Mouse (Mus musculus) brain, adult 2 months (tissue): ENCODE data around the gene St7.

Source experiments
- DNase-seq: peaks from one replicate; pipeline ENCODE4 v3.0.0; 2011; ENCODE audit warnings: low read depth, low spot score

The St7 gene

DNA sequence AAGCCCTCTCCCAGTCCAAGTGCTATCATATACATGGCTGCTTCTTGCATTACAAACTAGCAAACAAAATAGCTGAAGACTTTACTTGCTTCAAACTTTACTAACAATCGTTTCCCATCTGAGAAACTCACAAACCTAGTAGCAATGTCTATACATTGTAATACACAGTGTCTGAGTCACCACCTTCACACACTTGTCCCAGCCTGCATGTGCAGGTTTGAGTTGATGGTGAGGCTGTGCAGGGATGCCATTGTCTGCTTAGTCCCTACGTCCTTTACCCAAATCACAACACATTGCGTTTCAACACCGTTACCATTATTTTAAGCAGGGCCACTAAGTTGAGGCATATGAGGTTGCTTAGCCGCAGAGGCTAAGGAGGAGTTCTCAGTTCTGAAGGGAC lies 26.7 kb downstream of the St7 start:
- DNase-seq: no peak

DNA sequence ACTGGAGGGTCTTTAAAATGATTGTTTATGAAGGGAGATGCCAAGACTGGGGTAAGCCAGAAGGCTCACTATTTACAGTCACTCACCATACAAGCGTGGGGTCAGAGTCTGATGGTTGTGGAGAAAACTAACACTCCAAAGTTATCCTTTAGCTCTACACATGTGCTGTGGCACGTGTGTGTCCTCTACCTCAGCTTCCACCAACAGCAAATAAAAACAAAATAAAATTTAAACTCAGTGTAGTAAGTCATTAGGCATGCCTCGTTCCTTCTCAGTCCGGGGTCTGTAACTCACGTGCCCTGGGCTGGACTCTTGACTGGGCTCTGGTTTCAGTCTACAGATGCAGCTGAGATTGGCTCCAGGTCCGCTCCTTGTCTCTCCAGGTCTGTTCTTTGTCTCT lies 27.3 kb downstream of the St7 start:
- no peak for DNase-seq

GRCm38 (mm10) chr6:17721706-17722105 lies 29.0 kb downstream of the St7 start:
- DNase-seq: no peak

- peak; percentile 88 for DNase-seq
Measured at GRCm38 (mm10) chr6:17725841-17726460, 33.2 kb downstream of the St7 start.

- DNase-seq: no peak
Measured at GRCm38 (mm10) chr6:17727241-17727640, 34.5 kb downstream of the St7 start.

- no peak for DNase-seq
Measured at GRCm38 (mm10) chr6:17727891-17728790, 35.4 kb downstream of the St7 start.

DNA sequence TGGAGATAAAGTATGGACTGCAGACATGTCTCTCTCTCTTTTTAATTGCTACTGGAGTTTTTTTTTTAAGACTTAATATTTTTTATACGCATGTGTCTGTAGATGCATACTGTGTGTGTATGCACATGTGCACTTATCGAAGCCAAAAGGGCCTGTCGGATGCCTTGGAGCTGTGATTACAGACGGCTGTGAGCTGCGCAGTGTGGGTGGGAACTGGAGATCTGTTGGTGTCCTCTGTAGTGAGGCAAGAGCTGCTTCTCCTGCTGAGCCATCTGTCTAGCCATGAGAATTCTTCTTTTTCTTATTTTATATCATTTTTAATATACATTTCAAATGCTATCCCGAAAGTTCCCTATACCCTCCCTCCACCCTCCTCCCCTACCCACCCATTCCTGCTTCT lies 37.4 kb downstream of the St7 start:
- peak; percentile 85 for DNase-seq

DNA sequence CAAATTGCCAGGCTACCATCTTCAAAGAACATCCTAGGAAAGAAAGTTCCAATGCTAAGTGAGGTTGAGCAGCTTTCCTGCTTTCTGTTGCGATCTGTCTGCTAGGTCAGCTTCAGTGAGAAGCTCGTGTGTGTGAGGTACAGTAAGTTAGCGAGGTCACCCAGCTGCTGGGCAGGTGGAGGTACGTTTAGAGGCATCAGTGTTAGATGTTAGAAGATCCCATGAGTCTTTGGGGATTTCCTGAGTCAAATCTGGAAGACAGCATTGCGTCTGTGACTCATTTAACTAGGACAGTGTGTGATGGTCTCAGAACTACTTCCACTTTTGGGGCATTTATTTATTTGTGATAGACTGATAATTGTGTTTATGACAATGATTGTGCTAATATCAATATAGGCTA lies 39.0 kb downstream of the St7 start:
- DNase-seq: no peak

GRCm38 (mm10) chr6:17733951-17734411 lies 41.2 kb downstream of the St7 start:
- no peak for DNase-seq

- no peak for DNase-seq
Measured at GRCm38 (mm10) chr6:17737262-17737948, 44.7 kb downstream of the St7 start.

DNA sequence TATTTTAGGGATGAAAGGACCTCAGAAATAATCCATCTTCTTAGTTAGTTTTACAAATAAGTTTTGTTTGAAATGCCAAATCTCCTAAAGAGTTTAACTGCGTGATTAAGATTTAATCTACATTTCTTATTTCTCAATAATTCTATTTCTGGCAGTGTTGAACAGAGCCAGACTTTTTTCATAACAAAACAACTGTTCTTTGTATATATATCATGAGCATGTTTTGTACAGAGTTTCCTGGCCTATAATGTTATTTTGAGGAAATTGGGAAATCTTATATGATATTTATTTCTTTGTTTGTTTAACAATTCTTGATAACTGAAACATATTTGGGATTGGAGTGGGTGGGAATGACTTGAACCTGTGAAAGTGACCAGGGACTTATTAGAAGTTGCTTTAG lies 47.4 kb downstream of the St7 start:
- DNase-seq: no peak

DNA sequence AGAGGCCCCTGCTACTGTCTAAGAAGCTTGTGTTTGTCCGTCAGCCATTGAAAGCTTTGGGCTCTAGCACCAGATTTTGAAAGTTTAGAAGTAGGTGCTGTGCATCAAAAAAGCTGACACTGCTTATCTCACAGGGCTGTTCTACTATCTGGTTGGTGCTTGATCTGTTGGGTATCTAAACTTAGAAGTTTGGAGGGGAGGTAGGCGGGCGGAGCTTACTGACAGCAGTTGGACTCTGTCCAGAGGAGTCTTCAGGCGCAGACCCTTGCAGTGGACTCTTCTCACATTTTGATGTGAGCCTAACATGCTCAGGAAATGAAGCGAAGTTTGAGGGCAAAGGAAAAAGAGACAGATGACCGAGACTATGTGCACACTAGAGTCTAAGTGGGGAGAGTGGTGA lies 48.9 kb downstream of the St7 start:
- DNase-seq: no peak

- no peak for DNase-seq
Measured at GRCm38 (mm10) chr6:17742209-17742608, 49.5 kb downstream of the St7 start.

GRCm38 (mm10) chr6:17743325-17743724 lies 50.6 kb downstream of the St7 start:
- no peak for DNase-seq

DNA sequence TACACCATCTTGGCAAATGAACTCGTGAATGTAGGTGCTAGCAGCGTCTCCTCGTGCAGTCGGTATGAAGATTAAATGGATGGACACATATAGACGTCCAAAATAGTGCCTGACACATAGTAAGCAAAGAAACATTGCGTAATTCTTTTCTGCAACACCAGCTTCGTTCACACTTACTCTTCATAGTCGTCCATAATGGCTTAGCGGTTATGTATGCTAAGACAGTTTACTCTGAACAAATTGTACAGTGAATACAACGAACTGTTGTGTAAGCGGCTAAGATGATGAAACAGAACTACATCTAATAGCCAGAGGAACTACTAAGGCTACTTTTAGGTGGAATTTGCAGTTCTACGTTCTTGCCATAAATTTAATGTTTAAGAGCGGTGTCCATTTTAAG lies 55.0 kb downstream of the St7 start:
- DNase-seq: no peak

- peak; percentile 99 for DNase-seq
Measured at GRCm38 (mm10) chr6:17748866-17749582, 56.3 kb downstream of the St7 start.

DNA sequence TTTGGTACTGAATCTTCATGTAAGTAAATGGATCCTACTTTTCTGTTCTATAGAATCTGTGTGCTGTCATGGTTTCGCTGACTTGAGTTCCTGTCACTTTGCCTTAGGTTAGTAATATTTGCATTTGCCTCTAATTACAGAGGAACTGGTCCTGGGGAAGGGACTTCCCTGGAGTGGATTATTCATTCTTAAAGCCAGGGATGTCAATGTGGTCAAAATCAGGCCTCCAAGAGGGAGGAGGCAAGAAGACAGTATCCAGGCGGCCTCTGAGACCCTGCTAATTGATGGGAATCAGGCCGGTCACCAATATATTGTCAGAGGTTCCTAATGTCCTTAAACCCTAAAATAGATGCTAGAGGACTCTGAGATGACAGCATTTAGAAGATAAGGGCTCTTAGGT lies 56.9 kb downstream of the St7 start:
- DNase-seq: no peak

GRCm38 (mm10) chr6:17750041-17750660 lies 57.4 kb downstream of the St7 start:
- peak; percentile 59 for DNase-seq

DNA sequence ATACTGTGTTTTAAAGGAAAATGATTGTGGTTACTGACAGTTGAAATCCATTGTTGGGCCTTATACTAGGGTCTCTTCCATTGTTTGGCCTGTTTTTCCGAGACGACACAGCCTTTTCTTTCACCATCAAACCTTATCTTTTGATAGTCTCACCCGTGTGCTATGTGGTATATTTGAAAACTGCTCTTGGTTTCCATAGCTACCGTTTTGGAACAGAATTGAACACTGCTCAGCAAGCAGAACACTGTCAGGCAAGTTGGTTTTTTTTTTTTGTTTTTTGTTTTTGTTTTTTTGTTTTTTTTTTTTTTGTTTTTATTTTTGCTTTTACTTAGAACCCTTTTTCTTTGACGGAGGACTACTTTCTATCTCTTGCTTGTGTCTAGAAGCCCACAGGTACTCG lies 58.2 kb downstream of the St7 start:
- DNase-seq: peak; percentile 78

DNA sequence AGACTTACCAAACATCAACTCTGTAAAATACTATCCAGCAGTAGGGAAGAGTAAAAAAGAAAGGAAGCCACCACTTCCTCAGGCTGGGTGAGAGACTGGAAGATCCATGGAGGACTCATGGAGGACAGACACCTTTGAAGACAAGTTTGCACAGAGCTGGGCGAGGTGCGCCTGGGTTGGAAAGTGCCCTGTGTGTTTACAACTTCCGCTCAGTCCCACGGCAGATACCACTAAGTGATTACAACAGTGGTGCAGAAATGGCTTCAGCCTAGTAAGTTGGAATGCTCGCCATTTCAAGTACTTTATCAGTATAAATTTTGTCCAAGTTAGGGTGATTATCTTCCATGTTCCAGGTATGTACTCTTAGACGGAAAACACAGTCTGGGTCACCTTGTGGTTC lies 63.2 kb downstream of the St7 start:
- no peak for DNase-seq

GRCm38 (mm10) chr6:17758568-17758967 lies 65.8 kb downstream of the St7 start:
- no peak for DNase-seq
